Mouse (Mus musculus): ENCODE measurements around the gene Grin2d.
A peak's percentile ranks its signal among the peaks of the same experiment; 100 is the strongest.

The Grin2d gene

DNA sequence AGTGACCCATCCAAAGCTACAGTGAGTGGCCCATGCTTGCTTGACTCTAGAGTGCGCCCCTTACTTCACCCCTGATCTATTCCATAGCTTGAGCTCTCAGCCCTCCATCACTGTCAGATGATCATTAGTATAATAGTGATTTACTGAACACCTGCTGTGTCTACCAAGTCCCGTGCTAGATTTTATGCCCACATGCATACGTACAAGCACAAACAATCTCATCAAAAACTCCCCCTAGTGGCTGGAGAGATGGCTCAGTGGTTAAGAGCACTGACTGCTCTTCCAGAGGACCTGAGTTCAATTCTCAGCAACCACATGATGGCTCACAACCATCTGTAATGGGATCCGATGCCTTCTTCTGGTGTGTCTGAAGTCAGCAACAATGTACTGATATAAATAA is 19.9 kb upstream of the Grin2d start:
- peak in 1 of 2 experiments; percentile 65 for DNase-seq (ENCODE audit: inconsistent age in 2 of 2, low spot score in 1 of 2)

GRCm38 (mm10) chr7:45897258-45897757 is 19.1 kb upstream of the Grin2d start:
- peak; percentile 79 to 92 for DNase-seq (ENCODE audit: inconsistent age in 2 of 2, low spot score in 1 of 2)

DNA sequence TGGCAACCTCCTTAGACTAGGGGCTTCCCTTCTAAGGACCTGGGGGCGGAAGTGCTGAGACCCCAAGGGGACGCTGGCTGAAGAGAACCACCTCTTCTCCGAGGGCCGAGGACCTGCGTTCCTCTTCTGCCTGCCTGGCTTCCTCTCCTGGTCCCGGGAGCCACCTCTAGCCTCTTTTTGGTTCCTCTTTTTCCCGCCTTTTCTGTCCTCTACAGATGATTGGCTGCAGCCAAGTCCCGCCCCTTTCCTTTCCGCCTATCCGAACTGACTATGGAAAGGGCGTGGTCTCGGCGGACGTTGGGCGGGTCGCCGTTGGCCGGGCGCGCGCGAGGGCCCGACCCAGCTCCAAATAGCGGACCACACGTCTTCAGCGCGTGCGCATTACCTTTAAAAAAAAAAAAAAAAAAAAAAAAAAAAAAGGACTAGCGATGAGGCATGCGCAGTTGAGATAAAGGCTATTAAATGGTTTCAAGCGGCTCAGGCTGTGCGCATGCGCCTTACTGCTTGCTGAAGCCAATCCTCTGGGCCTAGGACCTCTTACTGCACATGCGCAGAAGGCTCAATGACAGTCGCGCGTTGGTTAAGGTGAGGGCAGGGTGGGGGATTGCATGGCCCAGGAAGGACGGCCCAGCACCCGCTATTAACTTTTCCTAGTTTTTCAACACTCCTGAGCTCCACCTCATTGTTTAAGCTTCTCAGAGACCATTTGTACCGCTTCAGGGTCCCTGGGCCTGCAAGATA is 18.5 kb upstream of the Grin2d start, which contains the start of the genes Syngr4 and Tmem143:
Syngr4 (minus strand) TSS at position 198 of the 741 bp plus-strand sequence.
Tmem143 (plus strand) TSS at position 425 of the 741 bp plus-strand sequence.
- DNase-seq (ENCODE audit: inconsistent age in 2 of 2, low spot score in 1 of 2) = peak; percentile 98 to 99

DNA sequence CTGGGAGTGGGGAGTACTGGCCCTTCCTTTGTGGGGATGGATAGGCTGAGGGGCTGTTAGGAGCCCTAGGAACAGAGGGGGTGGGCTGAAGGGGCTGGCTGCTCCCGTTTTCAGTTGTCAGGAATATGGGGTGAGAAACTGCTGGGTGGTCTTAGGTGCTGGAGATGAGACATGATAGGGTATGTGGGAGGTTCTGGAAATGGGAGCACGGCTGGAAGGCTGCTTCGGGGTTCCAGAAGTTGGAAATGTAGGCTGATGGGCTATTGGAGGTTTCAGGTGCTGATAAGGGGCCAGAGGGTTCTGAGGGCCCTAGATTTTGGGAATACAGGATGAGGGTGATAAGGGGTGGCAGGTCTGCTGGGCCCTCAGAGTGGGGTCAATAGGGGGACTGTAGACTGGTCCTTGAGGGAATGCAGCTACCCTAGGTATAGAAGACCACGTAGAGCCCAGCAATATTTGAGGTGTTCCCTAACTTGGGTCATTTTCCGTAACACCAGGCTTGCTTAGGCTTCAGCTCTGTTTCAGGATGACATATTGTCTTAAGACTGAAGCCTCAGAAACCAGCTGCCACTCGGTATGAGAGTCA is 17.8 kb upstream of the Grin2d start:
- DNase-seq (ENCODE audit: inconsistent age in 2 of 2, low spot score in 1 of 2) = no peak

DNA sequence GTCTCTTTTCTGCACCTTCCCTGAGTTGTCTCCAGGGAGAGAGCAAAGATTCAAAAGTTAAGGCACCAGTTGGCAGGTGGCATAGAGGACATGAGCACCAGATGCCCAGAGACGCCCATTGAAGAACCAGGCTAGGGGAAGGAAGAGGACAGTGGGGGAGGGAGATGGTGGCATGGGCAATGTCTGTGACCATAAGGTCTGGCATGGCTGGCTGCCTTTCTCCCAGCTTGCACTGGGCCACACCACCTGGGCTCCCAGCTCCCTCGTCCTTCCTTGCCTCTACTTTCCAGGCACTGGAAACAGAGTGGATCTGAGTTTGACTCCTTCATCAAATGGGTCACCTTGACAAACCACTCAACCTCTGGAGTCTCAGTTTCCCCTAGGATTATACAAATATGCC is 14.5 kb upstream of the Grin2d start:
- no peak for DNase-seq (ENCODE audit: inconsistent age in 2 of 2, low spot score in 1 of 2)

DNA sequence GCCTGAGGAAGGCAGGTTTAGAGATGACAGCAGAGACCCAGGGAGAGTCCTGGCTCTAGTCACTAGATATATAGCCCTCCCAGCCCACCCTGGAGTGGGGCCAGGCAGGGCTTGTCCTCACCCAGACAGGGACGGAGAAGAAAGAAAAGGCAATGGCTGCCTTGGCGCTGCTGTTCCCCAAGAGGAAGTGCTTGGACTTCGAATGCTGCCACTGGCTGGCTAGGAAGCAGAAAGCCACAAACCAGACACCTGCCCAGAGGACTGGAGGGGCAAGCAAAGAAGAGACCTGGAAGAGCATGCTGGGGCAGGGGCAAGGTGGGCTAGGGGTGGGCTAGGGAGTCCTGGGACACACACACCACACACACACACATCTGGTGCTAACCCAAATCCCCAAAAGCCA is 9.1 kb upstream of the Grin2d start:
- DNase-seq (ENCODE audit: inconsistent age in 2 of 2, low spot score in 1 of 2) = no peak

- no peak for DNase-seq (ENCODE audit: inconsistent age in 2 of 2, low spot score in 1 of 2)
Measured at GRCm38 (mm10) chr7:45881011-45881410, 2.8 kb upstream of the Grin2d start.

DNA sequence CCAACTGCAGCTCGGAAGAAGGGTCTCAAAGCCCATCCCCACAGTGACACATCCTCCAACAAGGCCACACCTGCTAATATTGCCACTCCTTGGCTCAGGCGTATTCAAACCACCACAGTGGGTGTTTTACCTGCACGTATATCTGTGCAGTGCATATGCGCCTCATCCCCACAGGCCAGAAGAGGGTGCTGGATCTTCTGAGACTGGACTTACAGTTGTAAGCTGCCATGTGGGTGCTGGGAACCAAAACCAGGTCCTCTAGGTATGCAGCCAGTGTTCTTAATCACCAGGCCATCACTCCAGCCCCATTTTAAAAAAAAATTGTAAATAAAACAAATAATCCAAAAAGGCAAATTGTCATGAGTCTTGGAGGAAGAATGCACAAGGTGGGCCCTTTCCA is 2.4 kb upstream of the Grin2d start:
- no peak for DNase-seq (ENCODE audit: inconsistent age in 2 of 2, low spot score in 1 of 2)

DNA sequence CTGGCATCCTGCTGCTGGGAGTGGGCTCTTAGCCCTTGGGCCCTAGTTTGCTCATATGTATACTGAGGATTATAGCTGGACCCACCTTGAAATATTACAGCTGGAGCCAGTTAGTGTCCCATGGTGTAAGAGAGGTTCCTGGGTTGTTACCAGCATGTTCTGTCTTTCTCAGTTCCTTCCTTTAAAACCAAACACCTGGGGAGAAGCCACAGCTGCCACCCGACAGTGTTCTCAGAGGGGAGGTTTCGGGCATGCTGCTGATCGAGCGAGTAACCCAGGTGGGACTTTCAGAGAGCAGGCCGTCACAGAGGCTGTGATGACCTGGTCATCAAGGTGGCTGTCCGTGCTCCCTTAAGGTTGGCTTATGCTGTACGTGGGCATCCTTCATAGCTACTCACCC is 1.3 kb downstream of the Grin2d start:
- DNase-seq (ENCODE audit: inconsistent age in 2 of 2, low spot score in 1 of 2) = no peak

- DNase-seq (ENCODE audit: inconsistent age in 2 of 2, low spot score in 1 of 2) = peak; percentile 78 to 94
Measured at GRCm38 (mm10) chr7:45873061-45873947, 4.9 kb downstream of the Grin2d start.

DNA sequence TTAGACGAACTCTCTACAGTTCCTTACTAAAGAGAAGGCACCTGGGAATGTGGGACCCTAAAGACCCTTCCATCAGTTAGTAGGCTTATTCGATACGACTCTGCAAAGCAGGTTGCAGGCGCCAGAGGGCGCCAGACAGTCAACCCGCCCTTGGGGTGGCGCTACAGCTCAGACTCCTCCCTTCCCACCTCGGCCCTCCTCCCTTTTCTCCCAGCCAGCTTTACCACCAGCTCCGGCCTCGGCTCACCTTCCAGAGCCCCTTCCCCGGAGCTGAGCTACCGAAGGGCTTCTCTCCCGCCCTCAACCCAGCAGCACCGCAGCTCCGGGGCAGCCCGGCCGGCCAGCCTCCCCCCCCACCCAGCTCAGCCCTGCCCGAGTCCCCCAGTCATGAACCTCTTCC is 5.6 kb downstream of the Grin2d start, which contains the start of gene Kdelr1:
Kdelr1 (plus strand) TSS at position 149 of the 400 bp plus-strand sequence.
- peak; percentile 89 to 96 for DNase-seq (ENCODE audit: inconsistent age in 2 of 2, low spot score in 1 of 2)

GRCm38 (mm10) chr7:45870282-45871058 is 7.7 kb downstream of the Grin2d start:
- no peak for DNase-seq (ENCODE audit: inconsistent age in 2 of 2, low spot score in 1 of 2)

DNA sequence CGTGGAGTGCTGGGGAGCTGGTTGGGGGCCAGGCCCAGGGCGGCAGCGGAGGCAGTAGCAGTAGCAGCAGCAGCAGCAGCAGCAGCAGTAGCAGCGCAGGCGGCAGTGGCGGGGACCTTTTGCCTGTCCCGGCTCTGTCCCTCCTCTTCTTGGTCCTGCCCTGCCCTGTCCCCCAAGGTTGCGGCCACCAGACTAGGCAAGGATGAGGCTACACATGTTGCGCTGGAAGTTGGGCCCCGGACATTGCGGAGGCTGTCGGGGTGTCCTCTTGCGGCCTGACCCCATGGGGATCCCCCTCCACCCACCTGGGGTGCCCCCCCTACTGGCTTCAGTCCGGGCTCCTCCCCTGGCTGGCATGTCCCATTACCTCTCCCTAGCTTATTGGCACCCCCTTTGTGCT is 8.4 kb downstream of the Grin2d start:
- peak in 1 of 2 experiments; percentile 47 for DNase-seq (ENCODE audit: inconsistent age in 2 of 2, low spot score in 1 of 2)

DNA sequence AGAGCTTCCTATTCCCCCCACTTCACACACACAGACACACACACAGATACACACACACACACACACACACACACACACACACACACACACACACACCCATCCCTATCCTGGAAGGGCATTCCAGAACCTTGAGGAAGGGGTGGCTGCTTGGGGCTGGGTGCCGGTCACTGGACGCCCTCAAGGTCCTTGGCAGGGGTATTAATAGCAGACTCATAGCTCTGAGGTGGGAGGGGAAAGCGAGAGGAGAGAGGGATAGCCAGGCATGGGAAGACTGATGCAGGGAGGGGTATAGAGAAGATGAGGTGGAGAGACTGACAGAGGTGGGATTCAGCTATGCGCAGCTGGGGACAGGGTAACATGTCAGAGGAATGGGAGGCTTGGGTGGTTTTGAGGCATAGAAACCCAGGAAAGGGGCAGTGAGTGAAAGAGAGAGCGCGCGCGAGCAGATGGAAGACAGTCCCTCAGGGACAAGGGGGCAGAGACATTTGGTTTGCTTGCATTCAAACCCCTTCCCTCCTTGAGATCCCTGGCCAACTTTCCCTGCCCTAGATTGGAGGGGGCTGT is 9.0 kb downstream of the Grin2d start:
- peak in 1 of 2 experiments; percentile 53 for DNase-seq (ENCODE audit: inconsistent age in 2 of 2, low spot score in 1 of 2)

DNA sequence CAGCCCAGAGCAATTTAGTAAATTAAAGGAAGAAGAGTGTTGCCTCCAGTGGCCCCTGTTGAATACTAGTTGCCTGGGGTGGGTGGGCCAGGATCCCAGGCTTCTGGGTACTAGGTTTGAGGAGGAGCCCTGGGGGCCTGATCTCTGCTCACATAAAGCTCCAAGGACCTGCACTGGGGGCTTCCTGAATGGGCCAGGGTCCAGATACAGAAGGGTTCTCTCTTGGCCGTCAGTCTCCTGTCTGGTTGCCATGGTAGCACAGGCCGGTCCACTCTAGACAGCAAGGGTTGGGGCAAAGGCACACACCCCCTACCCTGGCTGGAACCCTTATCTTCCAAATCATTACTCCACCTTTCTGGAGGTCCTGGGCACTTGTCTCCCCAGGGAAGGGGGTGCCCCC is 10.3 kb downstream of the Grin2d start:
- DNase-seq (ENCODE audit: inconsistent age in 2 of 2, low spot score in 1 of 2) = no peak

DNA sequence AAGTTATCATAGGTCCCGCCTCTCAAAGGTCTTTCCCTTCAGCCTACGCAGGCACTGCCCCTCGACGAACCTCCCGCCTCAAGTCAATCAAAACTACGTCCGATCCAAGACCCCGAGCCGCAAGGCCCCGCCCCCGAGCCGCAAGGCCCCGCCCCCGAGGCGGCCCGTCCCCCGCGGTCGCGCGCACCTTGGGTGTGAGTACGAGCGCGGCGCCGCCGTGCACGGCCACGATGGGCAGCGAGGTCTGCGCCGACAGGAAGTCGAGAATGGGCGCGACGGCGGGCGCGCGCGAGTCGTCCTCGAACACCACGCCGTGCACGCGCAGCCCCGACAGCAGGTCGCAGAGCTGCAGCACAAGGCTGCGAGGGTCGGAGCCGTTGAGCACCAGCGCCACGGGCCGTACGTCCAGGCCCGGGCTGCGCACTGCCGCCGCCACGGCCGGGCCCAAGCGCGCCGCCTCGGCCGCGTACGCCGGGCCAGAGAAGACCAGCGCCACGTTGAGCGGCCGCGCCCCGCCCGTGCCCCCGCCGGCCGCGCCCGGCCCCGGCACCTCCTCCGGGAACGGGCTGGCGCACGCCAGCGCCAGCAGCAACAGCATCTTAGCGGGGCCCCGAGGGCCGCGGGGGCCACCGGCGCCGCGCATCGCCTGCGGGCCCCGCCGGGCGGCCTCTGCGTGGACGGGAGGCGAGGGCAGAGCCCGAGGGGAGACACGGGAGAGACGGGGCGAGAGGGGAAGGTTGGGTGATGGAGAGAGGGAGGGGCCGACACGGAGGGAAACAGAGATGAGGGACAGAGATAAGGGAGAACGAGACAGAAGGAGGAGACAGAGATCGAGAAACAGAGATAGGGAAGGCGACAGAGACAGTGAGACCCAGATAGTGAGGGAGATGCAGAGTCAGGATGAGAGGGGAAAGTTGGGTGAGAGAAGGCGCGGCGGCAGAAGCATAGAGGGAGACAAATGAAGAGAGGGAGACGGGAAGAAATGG is 12.0 kb downstream of the Grin2d start:
- peak; percentile 94 to 97 for DNase-seq (ENCODE audit: inconsistent age in 2 of 2, low spot score in 1 of 2)

GRCm38 (mm10) chr7:45864435-45864834 is 13.7 kb downstream of the Grin2d start:
- DNase-seq (ENCODE audit: inconsistent age in 2 of 2, low spot score in 1 of 2) = no peak

GRCm38 (mm10) chr7:45862804-45863203 is 15.4 kb downstream of the Grin2d start:
- no peak for DNase-seq (ENCODE audit: inconsistent age in 2 of 2, low spot score in 1 of 2)

DNA sequence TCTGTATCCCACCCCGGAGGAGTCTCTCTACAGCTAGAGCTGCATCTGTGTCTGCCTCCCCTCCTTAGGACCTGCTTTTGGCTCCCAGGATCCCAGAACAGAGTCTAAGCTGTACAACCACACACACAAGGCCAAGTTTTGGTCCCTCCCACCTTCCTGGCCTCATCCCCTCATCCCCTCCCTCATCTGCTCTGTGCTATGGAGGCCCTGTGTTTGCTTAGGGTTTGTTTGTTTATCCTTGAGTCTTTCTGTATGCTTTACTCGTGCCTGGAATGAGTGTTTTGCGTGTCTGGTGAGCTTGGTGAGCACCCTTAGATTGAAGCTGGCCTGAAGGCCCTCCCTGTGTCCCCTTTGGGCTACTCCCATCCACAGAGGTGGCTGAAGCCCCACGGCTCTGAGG is 19.2 kb downstream of the Grin2d start:
- no peak for DNase-seq (ENCODE audit: inconsistent age in 2 of 2, low spot score in 1 of 2)
